Mouse (Mus musculus) neural tube, embryonic 14.5 days (tissue): ENCODE data around the gene Apobec3. TPM values are rescaled to one million over a fixed set of nuclear protein-coding genes. Genes with fewer than 3 reads are reported as not detected.

Experiments
- ATAC-seq: fragments of 200-750 bp; cut with Nextera tagmentation; 2 replicates; pipeline ENCODE4 v1.8.0; 2017; ENCODE audit warnings: low read depth, mild to moderate bottlenecking, moderate TSS enrichment, moderate library complexity
- H3K27ac ChIP-seq: fragments of 300-500 bp; sonication (generic); 2 replicates; pipeline ENCODE4 v1.5.1; 2014; ENCODE audit warnings: low read depth, mild to moderate bottlenecking, control low read depth, low read length, moderate library complexity, mixed read lengths
- H3K27me3 ChIP-seq: fragments of 300-500 bp; sonication (generic); 2 replicates; pipeline ENCODE4 v1.6.1; 2014; ENCODE audit warnings: low read length; ENCODE audit not compliant: control insufficient read depth, insufficient read depth
- H3K36me3 ChIP-seq: fragments of 300-500 bp; sonication (generic); 2 replicates; pipeline ENCODE4 v1.6.1; 2014; ENCODE audit warnings: low read length, mixed read lengths; ENCODE audit not compliant: control insufficient read depth, insufficient read depth
- H3K4me1 ChIP-seq: fragments of 300-500 bp; sonication (generic); 2 replicates; pipeline ENCODE4 v1.6.1; 2014; ENCODE audit warnings: low read length; ENCODE audit not compliant: control insufficient read depth, insufficient read depth
- H3K4me2 ChIP-seq: fragments of 300-500 bp; sonication (generic); 2 replicates; pipeline ENCODE4 v1.6.1; 2014; ENCODE audit warnings: mild to moderate bottlenecking, low read depth, low read length, control low read depth
- H3K4me3 ChIP-seq: fragments of 300-500 bp; sonication (generic); 2 replicates; pipeline ENCODE4 v1.5.1; 2014; ENCODE audit warnings: low read depth, low read length, control low read depth, mixed read lengths
- H3K9ac ChIP-seq: fragments of 300-500 bp; sonication (generic); replicated peaks from 2 replicates; pipeline ENCODE4 v1.6.1; 2014; ENCODE audit warnings: low read depth, mild to moderate bottlenecking, control low read depth, low read length, mixed read lengths
- H3K9me3 ChIP-seq: fragments of 300-500 bp; sonication (generic); 2 replicates; pipeline ENCODE4 v1.6.1; 2016; ENCODE audit warnings: low read length; ENCODE audit not compliant: control insufficient read depth
- WGBS: fragments of 180-500 bp; shearing (Covaris S2); extraction: QIAGEN DNeasy Blood & Tissue Kit; methylation state at CpG from one replicate; pipeline ENCODE4 v1.1.7; 2014; 5-methylcytosine and 5-hydroxymethylcytosine counted together
- polyA plus RNA-seq: library from polyadenylated mRNA; unstranded; fragments of >200 nt; fragmentation: Nextera tagmentation; extraction: Ambion mirVana; gene quantifications from 2 replicates; pipeline ENCODE4 v1.2.1, GENCODE M21; 2014

The Apobec3 gene
- polyA plus RNA-seq, 1 experiment from 2014 or later = 2.3 TPM

DNA sequence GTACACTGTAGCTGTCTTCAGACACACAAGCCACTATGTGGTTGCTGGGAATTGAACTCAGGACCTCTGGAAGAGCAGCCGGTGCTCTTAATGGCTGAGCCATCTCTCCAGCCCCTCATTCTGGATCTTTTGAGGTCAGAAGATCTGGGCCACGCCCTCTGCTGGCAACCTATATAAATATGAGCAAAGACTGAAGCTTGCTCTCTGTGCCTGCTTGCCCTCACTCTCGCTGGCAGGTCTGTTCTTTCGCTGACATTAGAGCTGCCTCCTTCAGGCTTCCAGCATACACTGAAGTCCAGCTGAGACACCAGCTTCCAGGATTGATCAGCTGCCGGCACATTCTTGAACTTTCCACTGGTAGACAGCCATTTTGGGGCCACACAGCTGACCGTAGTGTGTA, 56.2 kb downstream of the Apobec3 start:
- Histone ChIP-seq H3K36me3 (no peaks in the 10 kb centered on the region), H3K9ac (no peak overlapping the region), H3K4me1 (peaks cover 15% of the 10 kb centered on the region), H3K4me3 (no peak overlapping the region), H3K4me2 (no peak overlapping the region), H3K27ac (no peak overlapping the region), H3K9me3 (no peaks in the 10 kb centered on the region), H3K27me3 (no peaks in the 10 kb centered on the region)
- 79% methylated on average over 6 of the region's 6 CpGs for WGBS
- ATAC-seq = no peak

DNA sequence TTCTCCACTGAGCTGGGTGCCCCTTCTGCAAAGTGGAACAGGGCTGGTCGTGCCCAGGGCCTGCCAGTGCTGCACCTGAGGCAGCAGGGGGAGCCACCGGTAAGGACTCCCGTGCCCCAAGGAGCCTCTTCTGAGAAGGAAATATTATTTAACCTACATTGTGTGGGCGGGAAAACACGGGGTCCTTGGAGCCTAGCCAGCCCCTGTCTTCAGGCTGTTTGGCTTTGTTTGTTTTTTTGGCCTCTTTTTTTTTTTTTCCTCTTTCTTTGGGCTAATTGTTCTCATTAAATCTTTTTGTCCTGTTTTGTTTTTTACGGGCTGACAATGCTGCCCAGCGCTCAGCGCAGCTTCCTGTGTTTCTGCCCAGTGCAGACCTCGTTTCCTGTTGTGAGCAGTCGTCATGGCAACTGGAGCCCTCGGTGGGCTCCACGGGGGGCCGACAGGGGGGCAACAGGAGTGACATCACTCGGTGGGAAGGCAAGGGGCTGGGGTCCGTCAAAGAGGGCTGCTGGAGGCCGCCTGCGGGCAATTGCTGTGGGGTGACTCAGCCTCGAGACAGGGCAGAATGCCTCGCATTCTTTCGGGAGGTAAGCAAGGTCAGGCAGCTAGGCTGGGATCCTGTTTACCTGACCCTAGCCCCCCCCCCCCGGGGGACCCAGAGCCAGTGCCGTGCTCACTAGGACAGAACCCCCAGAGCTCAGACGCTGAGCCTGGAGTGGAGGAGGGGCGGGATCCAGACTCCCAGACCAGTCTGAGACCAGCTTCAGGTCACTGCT, 59.0 kb downstream of the Apobec3 start:
- Histone ChIP-seq H3K4me3 (peak overlapping the region; percentile 24), H3K4me2 (peak overlapping the region; percentile 62), H3K9me3 (no peaks in the 10 kb centered on the region), H3K4me1 (peaks cover 15% of the 10 kb centered on the region), H3K36me3 (no peaks in the 10 kb centered on the region), H3K27me3 (no peaks in the 10 kb centered on the region), H3K27ac (peak overlapping the region; percentile 31; the same call in 1 of the 2 replicates), H3K9ac (peak overlapping the region; percentile 55)
- 4% methylated on average over 24 of the region's 24 CpGs for WGBS
- ATAC-seq = peak; percentile 75

DNA sequence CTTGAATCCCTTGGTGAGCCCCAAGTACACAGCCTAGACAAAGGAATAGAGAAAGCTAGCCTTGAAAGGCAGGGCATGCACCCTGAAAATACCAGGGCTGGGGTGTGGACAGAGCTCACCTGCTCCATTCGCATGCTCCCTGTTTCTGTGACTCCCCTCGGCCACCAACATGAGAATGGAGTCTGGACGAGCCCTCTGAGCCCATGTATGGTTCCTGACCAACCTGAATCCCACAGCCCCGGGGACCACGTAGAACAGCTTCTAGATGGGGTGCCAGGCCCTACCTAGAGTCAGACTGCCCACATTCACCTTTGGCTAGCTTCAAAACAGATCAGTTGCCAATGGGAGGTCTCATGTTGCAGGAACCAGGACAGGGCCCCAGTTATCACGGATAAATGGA, 59.8 kb downstream of the Apobec3 start:
- no peaks in the 10 kb centered on the region for H3K9me3 ChIP-seq
- peak overlapping the region; percentile 62; the same call in 1 of the 2 replicates for H3K4me2 ChIP-seq
- peaks cover 15% of the 10 kb centered on the region for H3K4me1 ChIP-seq
- WGBS = 75% methylated on average over 6 of the region's 6 CpGs
- no peaks in the 10 kb centered on the region for H3K36me3 ChIP-seq
- H3K27me3 ChIP-seq = no peaks in the 10 kb centered on the region
- H3K27ac ChIP-seq = no peak overlapping the region; the same call in 1 of the 2 replicates
- H3K9ac ChIP-seq = peak overlapping the region; percentile 55; the same call in 1 of the 2 replicates
- no peak for ATAC-seq
- H3K4me3 ChIP-seq = no peak overlapping the region

DNA sequence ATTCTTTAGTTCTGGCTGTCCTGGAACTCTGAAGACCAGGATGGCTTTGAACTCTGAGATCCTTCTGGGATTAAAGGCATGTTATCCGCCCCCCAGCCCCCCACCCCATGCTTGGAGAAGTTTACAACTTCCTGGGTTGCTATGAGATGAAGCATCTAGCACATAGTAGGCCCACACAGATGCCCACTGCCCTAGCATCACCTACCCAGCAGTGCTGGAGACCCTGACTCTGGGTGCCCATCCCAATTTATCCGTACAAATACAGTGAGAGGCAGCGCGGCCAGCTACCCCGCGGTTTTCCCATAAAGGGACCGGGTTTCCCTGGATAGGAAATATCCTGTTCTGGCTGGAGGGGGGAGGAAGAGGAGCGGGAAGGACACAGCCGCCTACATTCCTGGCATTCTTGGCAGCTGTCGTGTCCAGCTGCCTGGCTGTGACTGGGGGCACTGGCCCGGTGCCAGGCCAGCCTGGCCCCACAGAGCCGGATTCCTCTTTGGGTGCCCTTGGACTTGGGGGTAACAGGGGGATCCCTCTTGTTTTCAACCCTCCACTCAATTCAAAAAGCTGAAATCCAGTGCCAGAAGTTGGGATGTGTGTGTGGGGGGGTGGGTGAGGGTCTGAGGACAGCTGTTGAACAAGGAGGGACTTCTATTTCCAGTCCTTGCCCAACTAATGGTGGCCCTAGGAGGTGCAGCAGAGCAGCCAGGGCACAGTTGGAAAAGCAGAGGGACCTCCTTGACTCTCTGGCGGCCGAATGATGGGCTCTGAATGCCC, 60.5 kb downstream of the Apobec3 start:
- Histone ChIP-seq H3K9ac (no peak overlapping the region), H3K27ac (peak overlapping the region; percentile 28; the same call in 1 of the 2 replicates)
- ATAC-seq = no peak

DNA sequence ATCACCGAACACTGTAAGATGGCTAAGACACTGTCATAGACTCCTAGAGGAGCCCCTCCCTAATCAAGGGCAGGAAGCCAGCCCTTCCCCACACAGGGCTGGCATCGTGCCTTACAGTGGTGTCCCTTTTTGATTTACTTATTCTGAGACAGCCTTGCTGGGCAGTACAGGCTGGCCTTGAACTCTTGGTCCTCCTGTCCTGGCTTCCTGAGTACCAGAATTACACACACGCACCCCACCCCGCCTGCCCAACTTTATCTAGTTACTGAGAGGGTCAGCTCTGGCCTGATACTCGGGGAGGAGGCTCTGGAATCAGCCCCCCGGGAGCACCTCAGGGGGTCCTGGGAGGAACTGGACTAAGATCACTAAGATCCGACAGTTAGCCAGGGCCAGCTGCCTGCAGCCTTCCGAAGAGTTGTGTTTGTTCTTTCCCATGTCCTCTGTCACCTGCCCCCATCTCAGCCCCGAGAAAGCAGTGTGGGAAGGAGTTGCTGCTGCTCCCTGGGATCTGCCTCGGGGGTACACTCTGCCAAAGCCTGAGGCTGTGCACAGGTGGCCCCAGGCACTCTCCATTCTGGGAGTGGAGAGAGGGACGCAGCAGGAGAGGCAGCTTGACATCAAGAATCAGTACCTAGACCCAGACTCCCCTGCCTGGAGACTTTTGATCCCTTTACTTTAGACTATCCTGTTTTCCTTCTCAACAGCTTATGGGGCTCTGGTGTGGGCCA, 61.2 kb downstream of the Apobec3 start:
- Histone ChIP-seq H3K4me1 (peaks cover 15% of the 10 kb centered on the region), H3K4me2 (no peak overlapping the region), H3K4me3 (no peak overlapping the region), H3K27me3 (no peaks in the 10 kb centered on the region), H3K27ac (no peak overlapping the region), H3K36me3 (no peaks in the 10 kb centered on the region), H3K9ac (no peak overlapping the region), H3K9me3 (no peaks in the 10 kb centered on the region)
- WGBS = 49% methylated on average over 11 of the region's 11 CpGs
- no peak for ATAC-seq

More for the DNA sequence above, 60.5 kb downstream of the Apobec3 start:
- Histone ChIP-seq H3K4me3 (no peak overlapping the region), H3K4me1 (peaks cover 15% of the 10 kb centered on the region), H3K4me2 (no peak overlapping the region), H3K36me3 (no peaks in the 10 kb centered on the region), H3K27me3 (no peaks in the 10 kb centered on the region), H3K9me3 (no peaks in the 10 kb centered on the region)
- WGBS = 39% methylated on average over 14 of the region's 14 CpGs

DNA sequence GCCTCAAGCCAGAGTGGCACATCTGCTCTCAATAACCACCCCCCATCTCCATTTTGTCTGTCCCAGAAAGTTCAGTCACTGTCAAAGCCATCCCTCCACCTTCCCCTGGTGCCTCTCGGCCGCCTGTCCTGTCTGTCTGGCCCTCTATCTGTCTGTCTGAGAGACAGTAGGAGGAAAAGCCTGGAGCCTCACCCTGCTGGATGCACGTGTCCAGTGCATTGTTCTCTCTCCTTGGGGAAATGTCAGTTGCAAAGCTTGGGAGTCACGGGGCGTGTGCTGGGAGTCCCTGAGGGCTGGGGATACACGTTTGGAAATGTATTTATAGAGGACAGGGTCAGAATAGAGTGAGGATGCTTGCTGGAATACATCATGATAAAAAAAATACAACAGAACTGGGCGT, 62.0 kb downstream of the Apobec3 start:
- Histone ChIP-seq H3K27ac (no peak overlapping the region), H3K36me3 (no peaks in the 10 kb centered on the region), H3K4me1 (peaks cover 15% of the 10 kb centered on the region), H3K9ac (no peak overlapping the region), H3K9me3 (no peaks in the 10 kb centered on the region), H3K4me2 (no peak overlapping the region), H3K27me3 (no peaks in the 10 kb centered on the region), H3K4me3 (no peak overlapping the region)
- no peak for ATAC-seq
- 60% methylated on average over 7 of the region's 7 CpGs for WGBS

DNA sequence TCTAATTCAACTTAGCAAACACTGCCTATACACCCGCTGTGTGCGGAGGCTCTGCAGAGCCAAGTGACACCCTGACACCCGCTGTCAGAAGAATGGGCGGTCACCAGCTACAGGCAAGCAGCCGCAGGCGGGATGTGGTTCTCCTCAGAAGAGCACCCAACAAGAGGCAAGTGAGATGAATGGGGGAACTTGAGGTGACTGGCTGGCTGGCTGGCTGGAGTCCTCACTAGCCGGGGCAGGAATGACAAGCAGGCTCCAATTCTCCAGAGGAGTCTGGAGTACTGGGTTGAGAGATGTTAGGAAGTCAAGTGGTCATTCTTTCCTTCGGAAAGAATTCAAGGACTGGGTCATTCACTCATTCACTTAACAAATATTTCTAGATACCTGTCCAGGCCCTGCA, 65.1 kb downstream of the Apobec3 start:
- no peak overlapping the region for H3K4me3 ChIP-seq

DNA sequence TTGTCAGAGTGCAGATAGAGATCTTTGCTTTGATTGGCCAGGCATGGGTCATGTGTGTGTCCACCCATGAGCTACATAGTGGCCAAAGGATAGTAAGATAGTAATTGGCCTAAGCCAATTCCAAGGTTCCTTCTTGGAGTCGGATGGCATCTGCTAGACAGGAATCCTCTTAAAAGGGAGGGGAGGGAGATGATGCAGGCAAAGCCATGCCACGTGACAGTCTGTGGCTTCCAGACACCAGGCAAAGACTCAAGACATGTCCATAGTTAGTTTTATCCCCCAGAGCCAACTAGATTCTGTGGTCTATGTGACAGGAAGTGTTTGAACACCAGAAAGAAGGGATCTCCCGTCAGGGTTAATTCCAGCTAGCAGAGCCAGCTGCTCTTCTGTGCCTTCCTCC, 67.0 kb downstream of the Apobec3 start:
- no peaks in the 10 kb centered on the region for H3K27me3 ChIP-seq
- no peak overlapping the region for H3K4me3 ChIP-seq
- H3K36me3 ChIP-seq = no peaks in the 10 kb centered on the region
- no peaks in the 10 kb centered on the region for H3K9me3 ChIP-seq
- ATAC-seq = no peak
- no peak overlapping the region for H3K27ac ChIP-seq
- H3K9ac ChIP-seq = no peak overlapping the region
- H3K4me1 ChIP-seq = no peaks in the 10 kb centered on the region
- no peak overlapping the region for H3K4me2 ChIP-seq
- WGBS = 75% methylated on average over 3 of the region's 3 CpGs

More for the DNA sequence above, 65.1 kb downstream of the Apobec3 start:
- Histone ChIP-seq H3K4me1 (no peaks in the 10 kb centered on the region), H3K36me3 (no peaks in the 10 kb centered on the region), H3K27ac (no peak overlapping the region), H3K4me2 (no peak overlapping the region), H3K9me3 (no peaks in the 10 kb centered on the region), H3K27me3 (no peaks in the 10 kb centered on the region), H3K9ac (no peak overlapping the region)
- no peak for ATAC-seq
- 91% methylated on average over 8 of the region's 8 CpGs for WGBS
